Mouse (Mus musculus): ENCODE measurements around the gene 1600002K03Rik. TPM values are rescaled to one million over a fixed set of nuclear protein-coding genes. Genes with fewer than 3 reads are reported as not detected.

The 1600002K03Rik gene
- total RNA-seq, 2 experiments from 2014 or later, result 7.0 to 7.4 TPM

DNA sequence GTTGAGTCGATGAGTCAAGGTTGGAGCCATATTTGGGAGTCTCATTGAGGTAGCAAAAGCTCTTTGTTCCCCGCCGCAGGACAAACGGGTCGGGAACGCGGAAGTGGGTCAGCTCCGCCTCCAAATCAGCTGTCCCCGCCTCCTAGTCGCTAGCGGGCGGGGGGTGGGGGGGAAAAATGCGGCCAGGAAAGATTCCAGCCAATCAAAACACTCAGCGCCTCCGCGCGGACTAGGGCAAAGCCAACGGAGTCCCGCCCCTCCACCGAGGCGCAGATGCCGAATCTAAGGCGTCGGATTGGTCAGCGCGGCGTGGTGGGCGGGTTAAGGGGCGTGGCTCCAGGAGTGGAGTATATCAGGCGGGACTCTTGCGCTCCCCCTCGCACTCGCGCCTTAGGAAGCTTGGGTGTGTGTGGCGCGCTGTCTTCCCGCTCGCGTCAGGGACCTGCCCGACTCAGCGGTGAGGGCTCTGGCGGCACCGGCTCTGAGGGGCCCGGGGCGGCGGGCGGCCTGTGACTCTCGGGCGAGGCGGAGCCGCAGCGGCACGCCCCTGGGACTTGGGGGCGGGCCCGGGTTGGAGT is 5.2 kb upstream of the 1600002K03Rik start:
- no peak for TF ChIP-seq CTCF (conservative IDR thresholded peaks at IDR 0.05)
- peak overlapping the region; percentile 98 for H3K27ac ChIP-seq

DNA sequence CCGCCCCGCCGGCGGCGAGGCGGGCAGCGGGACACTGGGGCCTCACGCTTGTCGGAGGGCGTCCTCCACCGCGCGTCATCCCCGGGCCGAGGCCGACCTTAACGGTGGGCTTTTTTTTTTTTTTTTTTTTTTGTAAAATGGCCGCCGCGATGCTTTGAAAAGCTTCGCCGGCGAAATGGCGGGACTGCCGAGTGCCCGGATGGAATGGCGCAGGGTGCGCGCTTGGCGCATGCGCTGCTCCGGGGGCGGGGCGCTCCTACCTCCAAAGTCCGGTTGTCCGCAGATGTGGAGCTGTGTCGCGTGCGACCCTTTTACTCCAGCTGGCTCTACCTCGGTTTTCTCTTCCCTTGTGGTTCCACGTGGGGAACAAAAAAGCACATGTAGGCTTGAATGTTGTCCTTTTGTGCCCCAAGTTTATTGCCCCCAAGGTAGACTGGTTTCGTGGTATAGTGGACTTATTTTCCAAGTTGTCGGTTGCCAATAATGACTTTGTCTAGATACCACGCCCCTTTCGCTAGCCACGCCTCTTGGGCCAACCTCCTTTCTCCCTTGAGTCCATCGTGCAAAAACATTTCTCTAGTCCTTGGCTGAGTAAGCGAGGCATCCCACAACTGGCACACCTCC is 4.6 kb upstream of the 1600002K03Rik start:
- TF ChIP-seq CTCF (conservative IDR thresholded peaks at IDR 0.05), result no peak

More for the DNA sequence above, 5.2 kb upstream of the 1600002K03Rik start:
- DNase-seq (ENCODE audit: low spot score in 2 of 2), result peak; percentile 98 to 99
- peak overlapping the region; percentile 94 for H3K4me3 ChIP-seq

DNA sequence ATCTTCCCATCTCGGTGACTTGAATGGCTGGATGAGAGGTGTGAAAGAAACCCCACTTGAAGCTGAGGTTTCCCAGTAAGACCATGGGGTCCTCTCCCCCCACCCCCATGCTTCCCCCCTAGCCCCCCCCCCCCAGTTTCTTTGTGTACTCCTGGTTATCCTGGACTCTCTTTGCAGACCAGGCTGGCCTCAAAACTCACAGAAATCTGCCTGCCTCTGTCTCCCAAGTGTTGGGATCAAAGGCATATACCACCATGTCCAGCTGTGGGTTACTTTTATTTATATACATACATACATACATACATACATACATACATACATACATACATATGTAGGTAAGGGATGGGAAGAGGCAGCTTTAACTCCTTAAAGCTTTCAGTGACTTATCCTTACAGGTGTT is 3.7 kb upstream of the 1600002K03Rik start:
- no peak for DNase-seq (ENCODE audit: low spot score in 2 of 2)
- peak overlapping the region; percentile 94 for H3K4me3 ChIP-seq
- TF ChIP-seq CTCF (conservative IDR thresholded peaks at IDR 0.05), result no peak
- H3K27ac ChIP-seq, result peak overlapping the region; percentile 98; the same call in 1 of the 2 replicates

More for the DNA sequence above, 4.6 kb upstream of the 1600002K03Rik start:
- peak overlapping the region; percentile 98 for H3K27ac ChIP-seq
- peak overlapping the region; percentile 94 for H3K4me3 ChIP-seq
- DNase-seq (ENCODE audit: low spot score in 2 of 2), result peak; percentile 90 to 93

DNA sequence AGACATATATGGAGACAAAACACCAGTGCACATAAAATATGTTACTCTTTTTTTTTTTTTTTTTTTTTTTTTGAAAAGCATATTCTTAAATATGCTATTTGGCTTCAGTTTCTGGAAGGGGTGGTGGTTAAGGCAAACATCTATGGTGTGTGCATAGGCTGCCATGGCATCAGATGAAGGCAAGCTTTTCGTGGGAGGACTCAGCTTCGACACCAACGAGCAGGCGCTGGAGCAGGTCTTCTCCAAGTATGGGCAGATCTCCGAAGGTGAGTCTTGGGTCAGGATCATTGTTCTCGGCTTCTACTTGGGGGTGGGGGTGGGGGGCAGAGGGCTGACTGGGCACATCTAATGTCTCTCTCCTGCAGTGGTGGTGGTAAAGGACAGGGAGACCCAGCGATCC is 3.1 kb upstream of the 1600002K03Rik start:
- no peak for DNase-seq (ENCODE audit: low spot score in 2 of 2)
- H3K27ac ChIP-seq, result 0 out of 2 replicates have a peak overlapping the region, but pooled peaks have one; percentile 92
- no peak for TF ChIP-seq CTCF (conservative IDR thresholded peaks at IDR 0.05)
- no peak overlapping the region for H3K4me3 ChIP-seq

DNA sequence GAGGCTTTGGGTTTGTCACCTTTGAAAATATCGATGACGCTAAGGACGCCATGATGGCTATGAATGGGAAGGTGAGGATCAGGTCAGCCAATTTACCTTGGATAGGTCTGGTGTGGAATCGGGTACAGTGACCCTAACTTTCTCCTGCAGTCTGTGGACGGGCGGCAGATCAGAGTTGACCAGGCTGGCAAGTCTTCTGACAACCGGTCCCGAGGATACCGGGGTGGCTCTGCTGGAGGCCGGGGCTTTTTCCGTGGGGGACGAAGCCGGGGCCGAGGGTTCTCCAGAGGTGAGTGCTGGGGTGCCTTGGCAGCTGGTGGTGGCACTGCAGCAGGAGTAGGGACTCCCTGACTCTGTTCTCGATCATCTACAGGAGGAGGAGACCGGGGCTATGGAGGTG is 2.7 kb upstream of the 1600002K03Rik start:
- Histone ChIP-seq H3K27ac (peak overlapping the region; percentile 92), H3K4me3 (no peak overlapping the region)
- TF ChIP-seq CTCF (conservative IDR thresholded peaks at IDR 0.05), result no peak
- DNase-seq (ENCODE audit: low spot score in 2 of 2), result no peak

DNA sequence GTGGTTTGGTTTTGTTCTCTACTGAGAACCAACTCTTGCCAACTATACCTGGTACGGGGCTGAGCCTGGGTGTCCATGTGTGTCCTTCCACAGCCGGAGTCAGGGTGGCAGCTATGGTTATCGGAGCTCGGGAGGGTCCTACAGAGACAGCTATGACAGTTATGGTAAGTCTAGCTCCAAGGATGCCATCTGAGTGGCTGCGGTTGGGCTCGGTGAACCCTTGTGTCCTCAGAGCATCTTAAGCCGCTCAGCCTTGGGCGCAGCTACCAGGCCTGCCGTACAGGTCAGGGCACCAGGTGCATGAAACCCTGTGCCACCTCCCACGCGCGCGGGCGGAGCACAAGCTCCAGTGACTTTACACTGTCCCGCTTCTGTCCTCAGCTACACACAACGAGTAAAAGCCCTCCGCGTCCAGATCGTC is 2.1 kb upstream of the 1600002K03Rik start:
- DNase-seq (ENCODE audit: low spot score in 2 of 2), result no peak
- TF ChIP-seq CTCF (conservative IDR thresholded peaks at IDR 0.05), result no peak
- Histone ChIP-seq H3K27ac (peak overlapping the region; percentile 92), H3K4me3 (no peak overlapping the region)

DNA sequence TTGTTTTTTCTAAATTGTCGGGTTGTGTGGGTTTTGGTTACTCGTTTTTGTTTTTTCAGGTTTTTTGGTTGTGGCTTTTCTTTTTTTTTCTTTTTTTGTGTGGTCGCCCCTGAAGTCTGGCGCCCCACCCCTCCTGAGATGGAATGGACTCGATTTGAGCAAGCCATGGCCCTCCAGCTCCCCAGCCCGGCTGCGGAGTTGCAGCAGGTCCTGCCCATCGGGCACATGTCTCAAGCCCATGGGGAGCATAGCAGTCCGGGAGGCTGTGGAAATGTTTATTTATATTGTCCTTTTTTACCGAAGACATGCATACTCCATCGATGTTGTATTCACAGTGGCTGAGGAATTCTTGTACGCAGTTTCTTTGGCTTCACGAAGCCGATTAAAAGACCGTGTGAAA is 1.5 kb upstream of the 1600002K03Rik start:
- no peak for TF ChIP-seq CTCF (conservative IDR thresholded peaks at IDR 0.05)
- peak overlapping the region; percentile 92 for H3K27ac ChIP-seq

DNA sequence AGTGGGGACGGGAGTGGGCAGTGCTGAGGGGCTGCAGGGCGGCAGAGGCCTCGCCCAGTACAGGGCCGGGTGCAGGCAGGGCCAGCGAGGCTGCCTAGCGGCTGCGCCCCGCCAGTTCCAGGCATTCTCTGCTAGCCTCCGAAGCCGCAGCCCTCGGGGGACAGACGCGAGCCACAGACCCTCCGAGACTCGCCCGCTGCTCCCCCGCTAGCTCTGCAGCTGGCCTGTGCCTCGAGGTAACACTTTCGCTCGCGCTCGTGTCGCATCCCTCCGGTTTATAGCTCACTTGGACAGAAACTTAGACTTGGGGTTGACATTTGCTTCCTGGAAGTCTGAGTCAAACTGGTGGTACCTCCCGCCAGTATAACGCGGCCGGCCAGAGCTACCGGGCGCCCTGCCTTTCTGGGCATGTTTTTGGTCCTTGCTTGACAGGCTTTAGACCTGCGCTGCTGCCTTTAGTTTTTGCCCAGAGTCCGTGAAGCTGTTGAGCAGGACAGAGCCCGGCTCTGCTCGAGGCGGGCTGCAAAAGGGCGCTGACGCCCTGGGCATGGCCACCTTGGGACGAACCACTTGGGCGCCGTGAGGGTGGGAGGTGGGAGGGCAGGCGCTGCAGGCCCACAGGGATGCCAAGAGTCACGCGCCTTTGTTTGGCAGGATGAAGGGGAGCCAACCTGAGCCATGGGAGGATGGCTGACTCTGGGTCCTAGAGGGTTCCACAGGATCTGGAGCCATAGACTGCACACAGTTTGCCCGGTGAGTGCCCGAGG is 801 bp upstream of the 1600002K03Rik start:
- peak in 1 of 2 experiments; percentile 35 for DNase-seq (ENCODE audit: low spot score in 2 of 2)
- Histone ChIP-seq H3K4me3 (peak overlapping the region; percentile 86), H3K27ac (peak overlapping the region; percentile 92)
- TF ChIP-seq CTCF (conservative IDR thresholded peaks at IDR 0.05), result no peak

More for the DNA sequence above, 1.5 kb upstream of the 1600002K03Rik start:
- no peak overlapping the region for H3K4me3 ChIP-seq
- no peak for DNase-seq (ENCODE audit: low spot score in 2 of 2)

DNA sequence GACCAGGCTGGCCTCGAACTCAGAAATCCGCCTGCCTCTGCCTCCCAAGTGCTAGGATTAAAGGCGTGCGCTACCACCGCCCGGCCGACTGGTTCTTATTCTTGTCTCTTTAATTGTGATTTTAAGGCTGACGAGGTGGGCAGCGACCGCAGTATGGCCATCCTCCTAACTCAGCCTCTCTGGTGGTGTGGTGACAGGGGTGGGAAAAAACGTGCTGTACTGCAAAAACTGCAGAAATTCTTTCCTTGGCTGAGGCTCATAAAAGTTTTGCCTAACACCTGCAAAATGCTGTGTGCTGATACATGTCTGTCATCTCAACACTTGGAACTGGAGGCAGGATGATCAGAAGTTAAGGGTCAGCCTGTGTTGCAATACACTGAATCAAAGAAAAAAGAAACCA is 614 bp downstream of the 1600002K03Rik start:
- Histone ChIP-seq H3K27ac (peak overlapping the region; percentile 92), H3K4me3 (peak overlapping the region; percentile 86)
- no peak for DNase-seq (ENCODE audit: low spot score in 2 of 2)
- TF ChIP-seq CTCF (conservative IDR thresholded peaks at IDR 0.05), result no peak

DNA sequence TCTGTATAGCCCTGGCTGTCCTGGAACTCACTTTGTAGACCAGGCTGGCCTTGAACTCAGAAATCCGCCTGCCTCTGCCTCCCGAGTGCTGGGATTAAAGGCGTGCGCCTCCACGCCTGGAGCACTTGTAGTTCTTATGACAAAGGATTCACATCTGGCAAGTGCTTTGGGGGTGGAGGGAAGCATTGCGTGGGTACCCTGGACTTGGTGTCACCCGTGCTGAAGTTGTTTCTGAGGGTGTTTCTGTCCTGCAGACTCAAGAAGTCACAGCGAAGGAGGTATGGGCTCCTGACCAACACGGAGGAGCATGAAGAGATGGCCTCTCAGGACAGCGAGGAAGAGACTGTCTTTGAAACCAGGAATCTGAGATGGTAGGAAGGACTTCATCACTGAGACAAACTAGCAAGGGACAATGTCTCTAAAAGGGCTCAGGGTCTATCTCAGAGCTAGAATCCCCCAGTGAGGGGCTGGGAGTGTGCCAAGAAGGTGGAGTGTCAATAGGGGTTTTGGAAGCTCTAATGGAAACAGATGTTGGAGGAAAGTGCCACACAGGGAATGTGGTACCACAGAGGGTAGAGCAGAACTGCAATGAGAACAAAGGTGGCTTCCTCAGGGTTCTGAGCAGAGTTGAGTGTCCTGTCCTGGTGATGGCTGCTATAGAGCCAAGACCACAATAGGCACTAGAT is 1.4 kb downstream of the 1600002K03Rik start:
- Histone ChIP-seq H3K4me3 (no peak overlapping the region), H3K27ac (peak overlapping the region; percentile 92; the same call in 1 of the 2 replicates)
- no peak for DNase-seq (ENCODE audit: low spot score in 2 of 2)
- no peak for TF ChIP-seq CTCF (conservative IDR thresholded peaks at IDR 0.05)

DNA sequence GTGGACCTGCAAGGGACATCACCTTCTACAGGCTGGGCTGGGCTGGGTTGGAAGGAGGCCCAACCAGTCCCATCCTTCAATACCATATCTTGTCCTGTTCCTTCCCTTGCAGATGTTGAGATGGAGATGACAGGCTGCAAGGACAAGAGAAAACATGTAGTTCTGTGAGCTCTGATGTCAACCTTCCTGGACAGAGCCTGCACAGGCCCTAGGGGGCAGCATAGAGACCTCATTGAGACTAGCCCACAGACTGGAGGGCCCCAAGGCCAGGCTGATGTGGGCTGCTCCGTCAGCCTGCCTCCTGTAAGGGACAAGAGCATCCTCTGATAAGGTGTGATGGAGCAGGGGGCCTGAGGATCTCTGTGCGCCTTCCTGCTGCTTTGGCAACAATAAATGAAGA is 2.0 kb downstream of the 1600002K03Rik start:
- Histone ChIP-seq H3K4me3 (no peak overlapping the region), H3K27ac (no peak overlapping the region)
- peak; percentile 70 for TF ChIP-seq CTCF (conservative IDR thresholded peaks at IDR 0.05)
- no peak for DNase-seq (ENCODE audit: low spot score in 2 of 2)

DNA sequence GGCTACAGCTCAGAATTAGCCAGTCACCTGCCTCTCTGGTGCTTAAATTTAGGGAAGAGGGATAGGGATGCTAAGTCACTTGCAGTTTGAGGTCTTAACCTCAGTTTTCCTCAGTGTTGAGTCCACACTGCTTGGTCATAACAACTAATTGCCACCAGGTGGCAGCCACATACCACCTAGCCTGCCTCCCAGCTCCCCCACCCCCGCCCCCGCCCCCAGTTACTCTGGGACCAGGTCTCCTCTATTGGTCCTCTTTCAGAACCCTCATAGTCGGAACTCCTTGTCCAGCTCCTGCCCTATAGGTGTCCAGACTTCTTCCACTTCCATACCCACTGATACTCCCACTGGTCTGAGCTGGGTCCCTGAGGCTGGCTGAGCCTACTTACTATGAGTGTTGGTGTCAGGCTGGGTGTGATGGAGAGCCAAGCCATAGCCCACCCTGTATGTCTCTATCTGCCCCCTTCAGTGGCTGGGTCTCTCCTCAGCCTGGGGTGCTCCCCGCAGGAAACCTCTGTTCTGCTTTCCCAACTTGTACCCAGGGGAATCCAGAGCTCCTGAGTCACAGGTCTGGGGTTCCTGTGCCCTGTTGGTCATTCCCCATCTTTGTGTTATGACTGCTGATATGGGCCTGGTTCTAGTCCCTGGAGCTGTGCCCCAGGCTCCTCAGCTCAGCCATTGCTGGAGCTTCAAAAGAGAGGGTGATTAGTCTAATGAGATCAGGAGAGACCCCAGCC is 3.0 kb downstream of the 1600002K03Rik start:
- peak; percentile 95 for TF ChIP-seq CTCF (conservative IDR thresholded peaks at IDR 0.05)
- H3K27ac ChIP-seq, result no peak overlapping the region
- H3K4me3 ChIP-seq, result no peak overlapping the region
- peak in 1 of 2 experiments; percentile 58 for DNase-seq (ENCODE audit: low spot score in 2 of 2)
